Mouse (Mus musculus) 416B (cell line): ENCODE measurements at regions not wholly inside any gene's neighbourhood (a gene's known extent, or its start where the extent isn't known, plus 50 kb on each side); places are given as distances from the start of the nearest gene placed in this dataset.
A peak's percentile ranks its signal among the peaks of the same experiment; 100 is the strongest.

ENCODE experiments used
- DNase-seq: peaks from one replicate; pipeline ENCODE4 v3.0.0; 2011; ENCODE audit warnings: low read depth

- DNase-seq: peak; percentile 40
Measured at GRCm38 (mm10) chr11:64655162-64655561, 218.7 kb upstream of the F930015N05Rik start.

GRCm38 (mm10) chr11:64663166-64663565 is 226.7 kb upstream of the F930015N05Rik start:
- DNase-seq: no peak

GRCm38 (mm10) chr11:64667010-64667409 is 230.6 kb upstream of the F930015N05Rik start:
- no peak for DNase-seq

GRCm38 (mm10) chr11:64667521-64667920 is 231.1 kb upstream of the F930015N05Rik start:
- no peak for DNase-seq

GRCm38 (mm10) chr11:64671898-64672297 is 235.4 kb upstream of the F930015N05Rik start:
- no peak for DNase-seq

- DNase-seq: no peak
Measured at GRCm38 (mm10) chr11:64673546-64673945, 237.1 kb upstream of the F930015N05Rik start.

GRCm38 (mm10) chr11:64703776-64704175 is 267.3 kb upstream of the F930015N05Rik start:
- no peak for DNase-seq

GRCm38 (mm10) chr11:64711801-64712200 is 267.0 kb upstream of the Elac2 start:
- DNase-seq: no peak

GRCm38 (mm10) chr11:64715182-64715581 is 263.7 kb upstream of the Elac2 start:
- DNase-seq: no peak

GRCm38 (mm10) chr11:64718316-64719085 is 260.3 kb upstream of the Elac2 start:
- peak; percentile 66 for DNase-seq

GRCm38 (mm10) chr11:64726249-64726648 is 252.6 kb upstream of the Elac2 start:
- no peak for DNase-seq

GRCm38 (mm10) chr11:64727841-64728421 is 250.9 kb upstream of the Elac2 start:
- DNase-seq: no peak

- DNase-seq: no peak
Measured at GRCm38 (mm10) chr11:64738948-64739347, 239.9 kb upstream of the Elac2 start.

GRCm38 (mm10) chr11:64743753-64744152 is 235.1 kb upstream of the Elac2 start:
- no peak for DNase-seq

GRCm38 (mm10) chr11:64746146-64746545 is 232.7 kb upstream of the Elac2 start:
- DNase-seq: no peak

GRCm38 (mm10) chr11:64749976-64750375 is 228.9 kb upstream of the Elac2 start:
- no peak for DNase-seq

- peak; percentile 46 for DNase-seq
Measured at GRCm38 (mm10) chr11:64752299-64752698, 226.5 kb upstream of the Elac2 start.

GRCm38 (mm10) chr11:64752816-64753215 is 226.0 kb upstream of the Elac2 start:
- no peak for DNase-seq

- DNase-seq: no peak
Measured at GRCm38 (mm10) chr11:64754076-64754475, 224.8 kb upstream of the Elac2 start.

GRCm38 (mm10) chr11:64755563-64755962 is 223.3 kb upstream of the Elac2 start:
- peak; percentile 41 for DNase-seq

GRCm38 (mm10) chr11:64760626-64761025 is 218.2 kb upstream of the Elac2 start:
- DNase-seq: no peak

GRCm38 (mm10) chr11:64762755-64763154 is 216.1 kb upstream of the Elac2 start:
- DNase-seq: no peak

GRCm38 (mm10) chr11:64764056-64764455 is 214.8 kb upstream of the Elac2 start:
- no peak for DNase-seq

- DNase-seq: no peak
Measured at GRCm38 (mm10) chr11:64776691-64777090, 202.1 kb upstream of the Elac2 start.
